Mouse (Mus musculus): ENCODE measurements around the gene Tlx3.

- no peak for TF ChIP-seq CTCF (IDR thresholded peaks at IDR 0.05; ENCODE audit: low read depth)
- TF ChIP-seq EP300 (IDR thresholded peaks at IDR 0.05; ENCODE audit: low read depth) = no peak
Measured at GRCm38 (mm10) chr11:33204966-33205365, 1.6 kb upstream of the Tlx3 start.

All from liver, embryonic 14.5 days (tissue).